Mouse (Mus musculus) granulocyte monocyte progenitor cell, adult 5-6 weeks (primary cell): Measurements from ENCODE around the gene Atp6v0c. TPM values are rescaled to one million over a fixed set of nuclear protein-coding genes. Genes with fewer than 3 reads are reported as not detected.
A peak's percentile ranks its signal among the peaks of the same experiment; 100 is the strongest.

ENCODE experiments used
- ATAC-seq: replicated peaks from 2 replicates; pipeline ENCODE4 v1.8.0; 2016; ENCODE audit warnings: mild to moderate bottlenecking, moderate TSS enrichment, inconsistent platforms; ENCODE audit not compliant: poor library complexity, severe bottlenecking
- total RNA-seq, 2 experiments: library from RNA; stranded (forward) in 1 of 2; stranded (reverse) in 1 of 2; fragments of 200-712, 200-1000 nt in 1 of 2; fragments of >200 nt in 1 of 2; fragmentation: Nextera tagmentation in 1 of 2; gene quantifications; 2 replicates each; pipeline ENCODE4 v1.2.3; 2014 to 2017

The Atp6v0c gene
- total RNA-seq, 2 experiments from 2014 or later: 143 to 422 TPM

GRCm38 (mm10) chr17:24201092-24201491 lies 31.6 kb upstream of the Atp6v0c start:
- ATAC-seq: no peak

GRCm38 (mm10) chr17:24199741-24200140 lies 30.2 kb upstream of the Atp6v0c start:
- ATAC-seq: 0 out of 2 replicates have a peak, but pooled peaks have one; percentile 4

- ATAC-seq: peak; percentile 25; the same call in 1 of the 2 replicates
Measured at GRCm38 (mm10) chr17:24199252-24199651, 29.8 kb upstream of the Atp6v0c start.

- ATAC-seq: no peak
Measured at GRCm38 (mm10) chr17:24197032-24197824, 27.7 kb upstream of the Atp6v0c start.

- ATAC-seq: no peak
Measured at GRCm38 (mm10) chr17:24195349-24195748, 25.8 kb upstream of the Atp6v0c start.

GRCm38 (mm10) chr17:24193769-24194168 lies 24.3 kb upstream of the Atp6v0c start:
- no peak for ATAC-seq

GRCm38 (mm10) chr17:24193268-24193667 lies 23.8 kb upstream of the Atp6v0c start:
- 0 out of 2 replicates have a peak, but pooled peaks have one; percentile 17 for ATAC-seq

- peak; percentile 61 for ATAC-seq
Measured at GRCm38 (mm10) chr17:24192848-24193247, 23.3 kb upstream of the Atp6v0c start.

- peak; percentile 60 for ATAC-seq
Measured at GRCm38 (mm10) chr17:24191481-24191880, 22.0 kb upstream of the Atp6v0c start.

- ATAC-seq: peak; percentile 57
Measured at GRCm38 (mm10) chr17:24190934-24191333, 21.4 kb upstream of the Atp6v0c start.

- ATAC-seq: no peak
Measured at GRCm38 (mm10) chr17:24174259-24174658, 4.8 kb upstream of the Atp6v0c start.

- ATAC-seq: no peak
Measured at GRCm38 (mm10) chr17:24173423-24173822, 3.9 kb upstream of the Atp6v0c start.

GRCm38 (mm10) chr17:24171738-24172137 lies 2.2 kb upstream of the Atp6v0c start:
- ATAC-seq: peak; percentile 31

GRCm38 (mm10) chr17:24170729-24171128 lies 1.2 kb upstream of the Atp6v0c start:
- ATAC-seq: peak; percentile 37

- ATAC-seq: no peak
Measured at GRCm38 (mm10) chr17:24170125-24170524, 623 bp upstream of the Atp6v0c start.

- ATAC-seq: peak; percentile 15
Measured at GRCm38 (mm10) chr17:24168590-24169277, 768 bp downstream of the Atp6v0c start.

- ATAC-seq: no peak
Measured at GRCm38 (mm10) chr17:24167891-24168505, 1.5 kb downstream of the Atp6v0c start.

- ATAC-seq: 0 out of 2 replicates have a peak, but pooled peaks have one; percentile 1
Measured at GRCm38 (mm10) chr17:24167120-24167519, 2.4 kb downstream of the Atp6v0c start.

GRCm38 (mm10) chr17:24164566-24165259 lies 4.8 kb downstream of the Atp6v0c start:
- peak; percentile 10 for ATAC-seq
